26 mouse cellular contexts compared by ENCODE assay signal in the genomic region with DNA sequence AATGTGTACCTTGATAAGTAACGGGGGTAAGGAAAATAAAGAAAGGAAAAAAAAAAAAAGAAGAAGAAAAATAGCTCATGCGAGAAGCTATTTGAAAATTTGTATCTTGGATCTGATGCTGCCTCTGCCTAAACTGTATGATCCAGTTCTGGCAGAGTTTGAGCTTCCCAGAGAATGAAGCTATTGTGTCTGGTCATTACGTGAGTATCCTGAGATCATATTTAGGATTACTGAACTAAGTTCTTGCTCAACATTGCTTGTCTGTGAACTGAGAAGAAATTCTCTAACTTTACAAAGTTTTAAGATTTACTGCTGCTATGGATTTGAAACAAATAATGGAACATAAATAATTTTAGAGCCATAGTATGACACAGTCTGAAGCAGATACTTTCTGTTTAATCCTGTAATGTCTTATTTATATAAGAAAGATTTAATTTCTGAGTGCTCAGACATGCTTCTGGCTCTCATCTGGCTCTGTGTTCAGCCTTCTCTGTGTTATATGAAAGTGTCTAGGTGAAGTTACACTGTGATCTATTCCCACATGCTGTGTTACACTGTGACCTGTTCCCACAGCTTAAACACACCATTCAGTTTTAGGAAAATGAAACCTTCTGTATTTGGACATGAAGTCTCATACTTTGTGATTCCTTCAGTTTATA. TPM values are rescaled to one million over a fixed set of nuclear protein-coding genes. Genes with fewer than 3 reads are reported as not detected.
"Had no signal": no experiment of that assay in that cellular context is flagged by ENCODE, and none has a peak within 500 bp of the region (broad histone marks: within the 10 kb centered on the region; RNA-seq: fewer than 3 reads in every experiment).

No protein-coding gene starts in this region.

- H3K9ac ChIP-seq: kidney, embryonic 15.5 days; limb, embryonic 12.5 days; limb, embryonic 15.5 days; liver, embryonic 15.5 days; lung, embryonic 15.5 days; midbrain, embryonic 13.5 days; neural tube, embryonic 13.5 days; stomach, embryonic 15.5 days had no signal

- H3K4me2 ChIP-seq: kidney, embryonic 15.5 days; limb, embryonic 12.5 days; limb, embryonic 15.5 days; liver, embryonic 11.5 days; liver, embryonic 15.5 days; lung, embryonic 15.5 days; midbrain, embryonic 13.5 days; neural tube, embryonic 13.5 days; stomach, embryonic 15.5 days had no signal

- ATAC-seq: midbrain, embryonic 13.5 days; midbrain, embryonic 16.5 days had no signal

- H3K4me1 ChIP-seq: kidney, embryonic 15.5 days; limb, embryonic 12.5 days; limb, embryonic 15.5 days; liver, embryonic 15.5 days; lung, embryonic 15.5 days; megakaryocyte, embryonic 14.5 days; midbrain, embryonic 10.5 days; midbrain, embryonic 13.5 days; neural tube, embryonic 13.5 days; stomach, embryonic 15.5 days had no signal

- H3K36me3 ChIP-seq: kidney, embryonic 15.5 days; limb, embryonic 12.5 days; limb, embryonic 15.5 days; liver, embryonic 15.5 days; lung, embryonic 15.5 days; midbrain, embryonic 10.5 days; midbrain, embryonic 13.5 days; neural tube, embryonic 13.5 days; stomach, embryonic 15.5 days had no signal

- H3K27ac ChIP-seq: kidney, embryonic 15.5 days; limb, embryonic 12.5 days; limb, embryonic 15.5 days; liver, embryonic 15.5 days; lung, embryonic 15.5 days; midbrain, embryonic 10.5 days; midbrain, embryonic 13.5 days; neural tube, embryonic 13.5 days; stomach, embryonic 15.5 days had no signal

- H3K4me3 ChIP-seq: kidney, embryonic 15.5 days; limb, embryonic 12.5 days; limb, embryonic 15.5 days; liver, embryonic 15.5 days; lung, embryonic 15.5 days; megakaryocyte, embryonic 14.5 days; midbrain, embryonic 10.5 days; midbrain, embryonic 13.5 days; myocyte; neural tube, embryonic 13.5 days; stomach, embryonic 15.5 days had no signal

- H3K27me3 ChIP-seq: kidney, embryonic 15.5 days; limb, embryonic 12.5 days; limb, embryonic 15.5 days; liver, embryonic 15.5 days; lung, embryonic 15.5 days; megakaryocyte, embryonic 14.5 days; midbrain, embryonic 13.5 days; neural tube, embryonic 13.5 days; stomach, embryonic 15.5 days had no signal

- DNase-seq: kidney, adult 2 months; kidney, postnatal 10 days; kidney, postnatal 36 days; left cerebral cortex, postnatal 4 days; lung, adult 18-20 months; lung, postnatal 10 days; lung, postnatal 36 days; retina, postnatal 1 day; right cerebral cortex, postnatal 25 days; spleen, adult 18-20 months; thymus, postnatal 25 days had no signal

- H3K9me3 ChIP-seq: kidney, embryonic 15.5 days; limb, embryonic 12.5 days; limb, embryonic 15.5 days; liver, embryonic 15.5 days; lung, embryonic 15.5 days; megakaryocyte, embryonic 14.5 days; midbrain, embryonic 10.5 days; midbrain, embryonic 13.5 days; neural tube, embryonic 13.5 days; stomach, embryonic 15.5 days had no signal

RNA-seq across cellular contexts. Expression of gene Aldh1a7, which starts 49.5 kb away (rescaled TPM):
- total RNA-seq: monocyte, adult 5-6 weeks; neutrophil, adult 5-6 weeks had no signal
- polyA plus RNA-seq: myocyte had no signal
